Mouse (Mus musculus): Measurements from ENCODE around the gene Zbtb5.

- TF ChIP-seq GATA1 (IDR thresholded peaks at IDR 0.05; ENCODE audit: low read length) (no peak), TAL1 (IDR thresholded peaks at IDR 0.05; ENCODE audit: low read length) (no peak)
These were observed 20.4 kb upstream of the Zbtb5 start for GRCm38 (mm10) chr4:45032586-45032985.

Measured in erythroblast, embryonic 14.5 days (primary cell).